Mouse (Mus musculus) intestine, embryonic 16.5 days (tissue): ENCODE results near the gene Olfr629. TPM values are rescaled to one million over a fixed set of nuclear protein-coding genes. Genes with fewer than 3 reads are reported as not detected.
"Not testable (repeated sequence)": the region's sequence is repeated elsewhere in the genome, so short reads cannot be mapped to it uniquely, and the experiment has no call there.

Experiments
- ATAC-seq: fragments of 200-750 bp; cut with Nextera tagmentation; 2 replicates; pipeline ENCODE4 v1.8.0; 2017; ENCODE audit warnings: moderate TSS enrichment, moderate library complexity
- H3K27ac ChIP-seq: fragments of 300-500 bp; sonication (generic); 2 replicates; pipeline ENCODE4 v1.5.1; 2014; ENCODE audit warnings: mild to moderate bottlenecking, low read length
- H3K27me3 ChIP-seq: fragments of 300-500 bp; sonication (generic); replicated peaks from 2 replicates; pipeline ENCODE4 v1.6.1; 2014; ENCODE audit warnings: low read length, control low read depth, mixed read lengths; ENCODE audit not compliant: control insufficient read depth, insufficient read depth
- H3K36me3 ChIP-seq: fragments of 300-500 bp; sonication (generic); 2 replicates; pipeline ENCODE4 v1.6.1; 2014; ENCODE audit warnings: low read length, control low read depth; ENCODE audit not compliant: control insufficient read depth, insufficient read depth
- H3K4me1 ChIP-seq: fragments of 300-500 bp; sonication (generic); 2 replicates; pipeline ENCODE4 v1.6.1; 2014; ENCODE audit warnings: low read length, control low read depth, mixed read lengths; ENCODE audit not compliant: control insufficient read depth, insufficient read depth
- H3K4me2 ChIP-seq: fragments of 300-500 bp; sonication (generic); 2 replicates; pipeline ENCODE4 v1.6.1; 2014; ENCODE audit warnings: low read depth, low read length, control low read depth
- H3K4me3 ChIP-seq: fragments of 300-500 bp; sonication (generic); 2 replicates; pipeline ENCODE4 v1.5.1; 2014; ENCODE audit warnings: mild to moderate bottlenecking, low read length
- H3K9ac ChIP-seq: fragments of 300-500 bp; sonication (generic); 2 replicates; pipeline ENCODE4 v1.6.1; 2014; ENCODE audit warnings: low read depth, low read length
- H3K9me3 ChIP-seq: fragments of 300-500 bp; sonication (generic); 2 replicates; pipeline ENCODE4 v1.6.1; 2016; ENCODE audit warnings: low read length, control low read depth; ENCODE audit not compliant: control insufficient read depth
- WGBS: fragments of 180-500 bp; shearing (Covaris S2); extraction: QIAGEN DNeasy Blood & Tissue Kit; methylation state at CpG from one replicate; pipeline ENCODE4 v1.1.7; 2014; 5-methylcytosine and 5-hydroxymethylcytosine counted together
- polyA plus RNA-seq: library from polyadenylated mRNA; unstranded; fragments of >200 nt; fragmentation: Nextera tagmentation; extraction: Ambion mirVana; gene quantifications from 2 replicates; pipeline ENCODE4 v1.2.1, GENCODE M21; 2015

Olfr629 gene
- polyA plus RNA-seq, 1 experiment from 2014 or later = not detected

- no peak for ATAC-seq
- Histone ChIP-seq H3K27me3 (no peaks in the 10 kb centered on the region), H3K36me3 (no peaks in the 10 kb centered on the region), H3K9me3 (no peaks in the 10 kb centered on the region), H3K27ac (no peak within 1 kb of the TSS), H3K4me1 (no peaks in the 10 kb centered on the region), H3K4me2 (no peak within 1 kb of the TSS), H3K9ac (no peak within 1 kb of the TSS), H3K4me3 (no peak within 1 kb of the TSS)
- WGBS = 89% methylated on average over 1 of the region's 1 CpGs
Measured at GRCm38 (mm10) chr7:103730074-103730473, 14.7 kb downstream of the Olfr629 start, which contains the start of gene Olfr628. Olfr628 (plus strand) TSS chr7:103730374.

GRCm38 (mm10) chr7:103716398-103716797, 28.3 kb downstream of the Olfr629 start:
- not testable (repeated sequence) for H3K4me1 ChIP-seq, H3K4me2 ChIP-seq, H3K36me3 ChIP-seq, H3K9ac ChIP-seq, ATAC-seq, H3K27ac ChIP-seq, H3K4me3 ChIP-seq, H3K9me3 ChIP-seq, H3K27me3 ChIP-seq
- 93% methylated on average over 1 of the region's 1 CpGs for WGBS

GRCm38 (mm10) chr7:103714371-103714770, 30.4 kb downstream of the Olfr629 start, which contains the start of gene Olfr243:
Olfr243 (plus strand) TSS chr7:103714671.
- no peak within 1 kb of the TSS for H3K27ac ChIP-seq
- no peak within 1 kb of the TSS for H3K9ac ChIP-seq
- no peaks in the 10 kb centered on the region for H3K27me3 ChIP-seq
- no peaks in the 10 kb centered on the region for H3K4me1 ChIP-seq
- H3K36me3 ChIP-seq = no peaks in the 10 kb centered on the region
- no peak for ATAC-seq
- H3K4me2 ChIP-seq = no peak within 1 kb of the TSS
- no peaks in the 10 kb centered on the region for H3K9me3 ChIP-seq
- no peak within 1 kb of the TSS for H3K4me3 ChIP-seq

- WGBS = 40% methylated on average over 2 of the region's 2 CpGs
- ATAC-seq = no peak
- Histone ChIP-seq H3K4me2 (no peak overlapping the region), H3K9me3 (no peaks in the 10 kb centered on the region), H3K4me1 (no peaks in the 10 kb centered on the region), H3K27me3 (no peaks in the 10 kb centered on the region), H3K4me3 (no peak overlapping the region), H3K9ac (no peak overlapping the region), H3K27ac (no peak overlapping the region), H3K36me3 (no peaks in the 10 kb centered on the region)
Measured at GRCm38 (mm10) chr7:103712024-103712423, 32.7 kb downstream of the Olfr629 start.

GRCm38 (mm10) chr7:103699469-103699868, 45.3 kb downstream of the Olfr629 start:
- H3K27me3 ChIP-seq = no peaks in the 10 kb centered on the region
- H3K27ac ChIP-seq = no peak overlapping the region
- no peaks in the 10 kb centered on the region for H3K9me3 ChIP-seq
- 96% methylated on average over 4 of the region's 4 CpGs for WGBS
- H3K9ac ChIP-seq = no peak overlapping the region
- H3K4me3 ChIP-seq = no peak overlapping the region
- no peak overlapping the region for H3K4me2 ChIP-seq
- H3K36me3 ChIP-seq = no peaks in the 10 kb centered on the region
- ATAC-seq = no peak
- H3K4me1 ChIP-seq = no peaks in the 10 kb centered on the region

Other genes with a start within 250 kb of the Olfr629 start
- gene Olfr609, start 246.9 kb downstream of the Olfr629 start, polyA plus RNA-seq = not detected in 2 replicates
- gene Olfr610, start 232.8 kb downstream of the Olfr629 start, polyA plus RNA-seq = not detected in 2 replicates
- not detected in 2 replicates for gene Olfr611, start 224.1 kb downstream of the Olfr629 start, polyA plus RNA-seq
- gene Olfr612, start 202.2 kb downstream of the Olfr629 start, polyA plus RNA-seq = not detected in 2 replicates
- gene Olfr613, start 196.9 kb downstream of the Olfr629 start, polyA plus RNA-seq = not detected in 2 replicates
- not detected in 2 replicates for gene Olfr615, start 188.9 kb downstream of the Olfr629 start, polyA plus RNA-seq
- gene Olfr616, start 175.8 kb downstream of the Olfr629 start, polyA plus RNA-seq = not detected in 2 replicates
- not detected in 2 replicates for gene Olfr617, start 171.9 kb downstream of the Olfr629 start, polyA plus RNA-seq
- not detected in 2 replicates for gene Olfr618, start 154.8 kb downstream of the Olfr629 start, polyA plus RNA-seq
- not detected in 2 replicates for gene Olfr619, start 144.4 kb downstream of the Olfr629 start, polyA plus RNA-seq
- gene Olfr620, start 132.4 kb downstream of the Olfr629 start, polyA plus RNA-seq = not detected in 2 replicates
- gene Olfr622, start 102.2 kb downstream of the Olfr629 start, polyA plus RNA-seq = not detected in 2 replicates
- not detected in 2 replicates for gene Olfr623, start 81.2 kb downstream of the Olfr629 start, polyA plus RNA-seq
- 0.04 and 0.06 TPM in 2 replicates for gene Olfr624, start 73.8 kb downstream of the Olfr629 start, polyA plus RNA-seq
- gene Olfr625-ps1, start 62.2 kb downstream of the Olfr629 start, polyA plus RNA-seq = not detected in 2 replicates
- not detected in 2 replicates for gene Olfr243, start 30.3 kb downstream of the Olfr629 start, polyA plus RNA-seq
- not detected in 2 replicates for gene Olfr628, start 14.6 kb downstream of the Olfr629 start, polyA plus RNA-seq
- gene Olfr630, start 12.4 kb upstream of the Olfr629 start, polyA plus RNA-seq = not detected in 2 replicates
- not detected in 2 replicates for gene Olfr69, start 26.7 kb upstream of the Olfr629 start, polyA plus RNA-seq
- not detected in 2 replicates for gene Olfr68, start 34.8 kb upstream of the Olfr629 start, polyA plus RNA-seq
- not detected in 2 replicates for gene Olfr67, start 46.9 kb upstream of the Olfr629 start, polyA plus RNA-seq
- 1,955 and 2,476 TPM in 2 replicates for gene Hbb-bt, start 69.1 kb upstream of the Olfr629 start, polyA plus RNA-seq
- gene Hbb-bs, start 83.2 kb upstream of the Olfr629 start, polyA plus RNA-seq = 6,207 and 7,496 TPM in 2 replicates
- not detected in 2 replicates for gene Hbb-bh2, start 95.6 kb upstream of the Olfr629 start, polyA plus RNA-seq
- gene Hbb-bh1, start 98.2 kb upstream of the Olfr629 start, polyA plus RNA-seq = 0.64 and 1.2 TPM in 2 replicates
- 30.0 and 42.2 TPM in 2 replicates for gene Hbb-y, start 108.3 kb upstream of the Olfr629 start, polyA plus RNA-seq
- gene Olfr66, start 141.3 kb upstream of the Olfr629 start, polyA plus RNA-seq = not detected in 2 replicates
- gene Olfr64, start 149.5 kb upstream of the Olfr629 start, polyA plus RNA-seq = not detected in 2 replicates
- gene Olfr65, start 158.5 kb upstream of the Olfr629 start, polyA plus RNA-seq = not detected in 2 replicates
- not detected in 2 replicates for gene Olfr631, start 183.9 kb upstream of the Olfr629 start, polyA plus RNA-seq
- gene Olfr632, start 189.4 kb upstream of the Olfr629 start, polyA plus RNA-seq = not detected in 2 replicates
- not detected in 2 replicates for gene Olfr633, start 199.5 kb upstream of the Olfr629 start, polyA plus RNA-seq
- not detected in 2 replicates for gene Olfr635, start 226.2 kb upstream of the Olfr629 start, polyA plus RNA-seq